Mouse (Mus musculus) intestine, postnatal 0 days (tissue): ENCODE measurements around the gene Dlg5. TPM values are rescaled to one million over a fixed set of nuclear protein-coding genes. Genes with fewer than 3 reads are reported as not detected.
A peak's percentile ranks its signal among the peaks of the same experiment; 100 is the strongest.

Source experiments
- ATAC-seq: fragments of 200-750 bp; cut with Nextera tagmentation; 2 replicates; pipeline ENCODE4 v1.8.0; 2017; ENCODE audit warnings: mild to moderate bottlenecking, moderate TSS enrichment, moderate library complexity
- H3K27ac ChIP-seq: fragments of 300-500 bp; sonication (generic); 2 replicates; pipeline ENCODE4 v1.5.1; 2014; ENCODE audit warnings: mild to moderate bottlenecking, low read depth, low read length, moderate library complexity
- H3K27me3 ChIP-seq: fragments of 300-500 bp; sonication (generic); replicated peaks from 2 replicates; pipeline ENCODE4 v1.6.1; 2014; ENCODE audit warnings: low read length, mixed read lengths; ENCODE audit not compliant: control insufficient read depth, insufficient read depth
- H3K36me3 ChIP-seq: fragments of 300-500 bp; sonication (generic); 2 replicates; pipeline ENCODE4 v1.6.1; 2014; ENCODE audit warnings: mild to moderate bottlenecking, moderate library complexity; ENCODE audit not compliant: control insufficient read depth, insufficient read depth
- H3K4me1 ChIP-seq: fragments of 300-500 bp; sonication (generic); replicated peaks from 2 replicates; pipeline ENCODE4 v1.6.1; 2014; ENCODE audit warnings: antibody characterized with exemption, low read length, mixed read lengths; ENCODE audit not compliant: control insufficient read depth, insufficient read depth
- H3K4me2 ChIP-seq: fragments of 300-500 bp; sonication (generic); replicated peaks from 2 replicates; pipeline ENCODE4 v1.6.1; 2014; ENCODE audit warnings: low read depth, mild to moderate bottlenecking, moderate library complexity
- H3K4me3 ChIP-seq: fragments of 300-500 bp; sonication (generic); 2 replicates; pipeline ENCODE4 v1.5.1; 2014; ENCODE audit warnings: low read depth, low read length
- H3K9ac ChIP-seq: fragments of 300-500 bp; sonication (generic); 2 replicates; pipeline ENCODE4 v1.6.1; 2014; ENCODE audit warnings: mild to moderate bottlenecking, low read depth, low read length
- H3K9me3 ChIP-seq: fragments of 300-500 bp; sonication (generic); 2 replicates; pipeline ENCODE4 v1.6.1; 2016; ENCODE audit warnings: mixed run types; ENCODE audit not compliant: control insufficient read depth
- CTCF ChIP-seq: sonication (generic); IDR thresholded peaks from 2 replicates; pipeline ENCODE4 v1.5.1; 2016; ENCODE audit warnings: low read depth, mild to moderate bottlenecking, control low read depth, antibody characterized with exemption, moderate library complexity
- WGBS: fragments of 180-500 bp; shearing (Covaris S2); extraction: QIAGEN DNeasy Blood & Tissue Kit; methylation state at CpG from one replicate; pipeline ENCODE4 v1.1.7; 2014; 5-methylcytosine and 5-hydroxymethylcytosine counted together
- polyA plus RNA-seq: library from polyadenylated mRNA; unstranded; fragments of >200 nt; fragmentation: Nextera tagmentation; extraction: Ambion mirVana; gene quantifications from 2 replicates; pipeline ENCODE4 v1.2.1, GENCODE M21; 2015

Gene Dlg5
- polyA plus RNA-seq, 1 experiment from 2014 or later, result 5.5 TPM

DNA sequence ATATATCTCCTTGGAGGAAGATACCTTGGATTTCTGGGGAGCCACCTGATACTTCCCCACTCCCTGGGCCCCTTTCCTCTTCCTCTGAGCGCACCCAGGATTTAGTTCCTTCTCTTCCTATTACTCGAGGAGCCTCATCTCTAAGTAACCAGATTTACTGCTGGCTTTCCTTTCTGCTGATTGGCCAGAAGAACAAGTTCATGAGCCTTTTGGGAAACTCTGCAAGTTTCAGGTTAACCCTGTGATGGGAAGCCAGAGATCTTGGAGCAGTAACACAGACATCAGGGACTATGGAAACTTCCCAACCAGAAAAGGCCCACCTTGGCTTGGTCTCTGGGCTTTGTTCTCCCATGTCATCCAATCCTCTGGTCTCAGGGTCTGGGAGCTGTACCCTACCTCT lies 10.2 kb upstream of the Dlg5 start:
- H3K4me3 ChIP-seq, result no peak overlapping the region
- no peak for TF ChIP-seq CTCF
- no peaks in the 10 kb centered on the region for H3K36me3 ChIP-seq
- no peak overlapping the region for H3K4me2 ChIP-seq
- WGBS, result 57% methylated on average over 2 of the region's 2 CpGs
- no peaks in the 10 kb centered on the region for H3K9me3 ChIP-seq
- no peaks in the 10 kb centered on the region for H3K4me1 ChIP-seq
- no peak overlapping the region for H3K27ac ChIP-seq
- H3K9ac ChIP-seq, result no peak overlapping the region
- no peak for ATAC-seq
- H3K27me3 ChIP-seq, result no peaks in the 10 kb centered on the region

DNA sequence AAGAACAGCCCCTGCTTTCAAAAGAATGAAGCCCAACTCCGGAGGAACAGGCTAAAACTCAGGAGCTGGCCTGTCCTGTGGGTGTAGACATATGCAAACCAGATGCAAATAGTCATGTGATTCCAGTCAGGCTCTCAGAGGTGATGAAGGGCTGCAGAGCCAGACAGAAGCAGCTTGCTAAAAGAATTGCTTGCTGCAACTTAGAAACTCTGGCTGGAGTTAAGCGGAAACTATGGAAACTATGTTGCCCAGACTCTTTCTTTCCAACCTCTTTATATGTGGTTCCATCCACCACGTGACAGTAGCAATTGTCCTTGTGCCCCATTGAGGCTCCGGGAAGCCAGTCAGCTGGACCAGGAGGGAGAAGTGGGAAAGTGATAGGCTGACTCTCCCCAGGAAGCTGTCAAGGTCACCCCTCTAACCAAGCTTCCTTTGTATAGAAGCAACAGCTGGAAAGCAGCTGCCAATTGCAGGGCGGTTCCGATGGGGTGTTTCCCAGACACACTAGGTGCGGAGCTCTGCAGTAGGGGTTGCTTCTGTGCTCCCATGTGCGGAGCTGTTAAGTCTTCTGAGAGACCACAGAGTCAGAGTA lies 8.0 kb upstream of the Dlg5 start:
- Histone ChIP-seq H3K27me3 (no peaks in the 10 kb centered on the region), H3K9ac (no peak overlapping the region), H3K4me2 (no peak overlapping the region), H3K9me3 (no peaks in the 10 kb centered on the region), H3K4me1 (no peaks in the 10 kb centered on the region), H3K27ac (no peak overlapping the region), H3K4me3 (no peak overlapping the region), H3K36me3 (no peaks in the 10 kb centered on the region)
- no peak for TF ChIP-seq CTCF
- ATAC-seq, result peak; percentile 57; the same call in 1 of the 2 replicates
- 8% methylated on average over 8 of the region's 8 CpGs for WGBS

DNA sequence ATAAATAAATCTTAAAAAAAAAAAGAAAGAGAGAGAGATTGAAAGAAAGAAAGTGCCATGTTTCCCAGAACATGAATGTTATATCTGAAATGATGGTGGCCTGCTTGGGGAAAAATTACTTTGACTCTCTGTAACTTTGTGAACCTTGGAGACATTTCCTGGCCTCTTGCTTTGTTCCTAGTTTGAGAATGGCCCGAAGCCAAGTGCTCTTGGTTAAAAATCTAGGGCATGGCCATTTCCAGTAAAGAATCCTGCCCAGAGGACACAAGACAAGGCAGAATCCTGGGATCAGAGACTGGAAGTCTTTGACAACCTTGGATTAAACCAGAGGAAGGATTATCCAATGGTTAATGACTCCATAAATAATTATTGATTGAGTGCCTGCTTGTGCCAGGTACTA lies 5.6 kb upstream of the Dlg5 start:
- Histone ChIP-seq H3K9me3 (no peaks in the 10 kb centered on the region), H3K4me3 (no peak overlapping the region), H3K36me3 (no peaks in the 10 kb centered on the region), H3K9ac (no peak overlapping the region), H3K27me3 (no peaks in the 10 kb centered on the region), H3K27ac (no peak overlapping the region), H3K4me2 (no peak overlapping the region), H3K4me1 (no peaks in the 10 kb centered on the region)
- no peak for ATAC-seq
- no peak for TF ChIP-seq CTCF
- WGBS, result 82% methylated on average over 1 of the region's 1 CpGs

DNA sequence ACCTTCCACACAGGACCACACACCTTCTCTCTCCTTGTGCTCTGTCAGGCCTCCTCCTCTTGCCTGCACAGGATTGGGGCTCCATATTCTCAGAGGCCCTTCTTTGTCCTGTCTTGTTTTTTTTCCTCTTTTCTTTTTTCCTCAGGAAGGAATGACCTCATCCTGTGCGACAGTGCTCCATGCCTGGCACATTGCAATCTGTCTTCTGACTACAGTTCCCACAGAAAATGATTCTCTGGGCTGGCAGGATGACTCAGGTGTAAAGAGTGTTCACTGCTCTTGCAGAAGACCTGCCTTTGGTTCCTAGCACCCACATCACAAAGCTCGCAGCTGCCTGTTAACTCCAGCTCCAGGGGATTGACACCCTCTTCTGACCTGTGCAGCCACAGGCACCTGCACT lies 4.2 kb upstream of the Dlg5 start:
- Histone ChIP-seq H3K4me1 (no peaks in the 10 kb centered on the region), H3K36me3 (no peaks in the 10 kb centered on the region), H3K9ac (no peak overlapping the region), H3K27me3 (no peaks in the 10 kb centered on the region), H3K9me3 (no peaks in the 10 kb centered on the region), H3K4me3 (no peak overlapping the region), H3K27ac (no peak overlapping the region), H3K4me2 (no peak overlapping the region)
- no peak for ATAC-seq
- no peak for TF ChIP-seq CTCF
- 53% methylated on average over 2 of the region's 2 CpGs for WGBS

DNA sequence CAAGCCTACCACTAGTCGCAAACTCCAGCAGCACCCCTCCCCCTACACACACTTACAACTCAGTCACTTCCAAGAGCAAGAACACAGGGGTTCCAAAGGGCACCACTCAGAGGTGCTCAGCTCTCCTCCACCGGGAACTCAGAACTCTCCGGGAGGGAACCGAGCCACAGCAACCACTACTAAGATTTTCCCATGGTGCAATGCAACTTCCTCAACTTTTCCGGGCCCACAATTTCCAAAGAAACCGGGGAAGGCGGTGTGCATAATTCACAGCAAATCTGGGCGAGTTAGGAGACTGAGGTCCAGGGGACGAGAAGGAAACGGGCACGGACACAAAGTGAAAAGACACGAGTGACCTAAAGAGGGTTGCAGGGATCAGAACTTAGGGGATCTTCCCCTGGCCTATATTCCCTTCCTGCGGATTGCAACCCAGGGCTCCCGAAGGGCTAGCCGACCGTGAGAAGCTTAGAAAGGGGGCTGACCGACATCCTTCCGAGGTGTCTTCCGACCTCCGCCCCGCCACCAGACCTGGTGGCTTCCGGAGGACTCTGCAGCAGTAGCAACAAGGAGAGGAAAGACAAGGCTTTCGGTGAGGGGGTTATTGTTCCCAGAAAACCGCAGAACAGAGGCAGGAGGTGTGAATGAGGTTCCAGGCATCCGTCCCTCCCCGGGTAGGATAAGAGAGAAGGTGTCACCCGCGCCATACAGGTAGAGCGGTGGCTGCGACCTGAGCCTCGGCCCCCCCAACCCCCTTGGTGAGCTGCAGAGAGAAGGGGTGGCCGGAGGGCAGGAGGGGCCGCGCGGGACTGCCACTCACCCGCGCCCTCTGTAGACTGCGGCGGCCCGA lies 1.2 kb downstream of the Dlg5 start:
- no peaks in the 10 kb centered on the region for H3K9me3 ChIP-seq
- peak overlapping the region; percentile 93 for H3K27ac ChIP-seq
- H3K36me3 ChIP-seq, result no peaks in the 10 kb centered on the region; the same call in 1 of the 2 replicates
- no peaks in the 10 kb centered on the region for H3K27me3 ChIP-seq
- peak; percentile 85 for ATAC-seq
- TF ChIP-seq CTCF, result no peak
- under 1% methylated on average over 40 of the region's 40 CpGs for WGBS
- H3K4me1 ChIP-seq, result 0 out of 2 replicates have a peak, but pooled peaks cover 4% of the 10 kb centered on the region
- peak overlapping the region; percentile 88 for H3K4me3 ChIP-seq
- H3K9ac ChIP-seq, result peak overlapping the region; percentile 91
- peak overlapping the region; percentile 89 for H3K4me2 ChIP-seq

DNA sequence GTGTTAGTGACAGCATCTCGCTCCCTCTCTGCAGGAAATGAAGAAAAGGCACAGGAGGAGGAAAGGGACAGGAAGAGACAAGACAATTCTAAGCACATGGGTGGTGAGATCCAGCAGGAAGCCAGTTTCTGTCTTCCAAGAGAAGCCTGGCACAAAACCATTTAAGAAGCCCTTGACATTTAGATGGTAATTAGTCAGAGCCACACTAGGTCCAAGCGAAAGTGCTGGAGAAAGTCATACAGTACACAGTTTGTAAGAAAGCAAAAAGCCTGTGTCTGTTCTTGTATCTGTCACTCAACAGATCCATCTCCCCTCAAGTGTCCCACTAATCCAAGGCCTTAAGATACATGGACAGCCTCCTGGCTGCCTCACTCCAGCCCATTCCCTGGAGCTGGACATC lies 3.7 kb downstream of the Dlg5 start:
- no peaks in the 10 kb centered on the region for H3K27me3 ChIP-seq
- ATAC-seq, result no peak
- H3K4me2 ChIP-seq, result no peak overlapping the region
- H3K4me1 ChIP-seq, result 0 out of 2 replicates have a peak, but pooled peaks cover 4% of the 10 kb centered on the region
- 92% methylated on average over 2 of the region's 2 CpGs for WGBS
- H3K9ac ChIP-seq, result no peak overlapping the region
- H3K36me3 ChIP-seq, result no peaks in the 10 kb centered on the region; the same call in 1 of the 2 replicates
- no peak for TF ChIP-seq CTCF
- H3K27ac ChIP-seq, result no peak overlapping the region
- H3K4me3 ChIP-seq, result no peak overlapping the region
- no peaks in the 10 kb centered on the region for H3K9me3 ChIP-seq
